Mouse (Mus musculus): ENCODE data around the gene Sigirr.

GRCm38 (mm10) chr7:141088473-141088872 lies 11.9 kb downstream of the Sigirr start:
- 0 out of 2 replicates have a peak, but pooled peaks have one; percentile 17 for TF ChIP-seq POLR2A (IDR thresholded peaks at IDR 0.05; ENCODE audit: control insufficient read depth, low read depth, low read length)
- TF ChIP-seq CTCF (IDR thresholded peaks at IDR 0.05; ENCODE audit: control insufficient read depth, insufficient read depth, insufficient replicate concordance, low read depth, low read length), result no peak

All from testis, adult 2 months (tissue).